Mouse (Mus musculus) right cerebral cortex, postnatal 4 days (tissue): Measurements from ENCODE around the gene Use1.

Experiments
- DNase-seq: peaks from one replicate; pipeline ENCODE4 v3.0.0-alpha.2; 2022

Gene Use1

GRCm38 (mm10) chr8:71404951-71405351 lies 38.3 kb downstream of the Use1 start:
- DNase-seq, result no peak

GRCm38 (mm10) chr8:71405401-71406098 lies 38.9 kb downstream of the Use1 start, which contains the start of gene Ankle1:
Ankle1 (plus strand) TSS chr8:71406010.
- DNase-seq, result peak; percentile 96

- DNase-seq, result peak; percentile 57
Observed at GRCm38 (mm10) chr8:71406099-71407015, 39.7 kb downstream of the Use1 start.

- no peak for DNase-seq
Observed at GRCm38 (mm10) chr8:71407441-71407840, 40.8 kb downstream of the Use1 start.

GRCm38 (mm10) chr8:71408231-71408630 lies 41.6 kb downstream of the Use1 start:
- no peak for DNase-seq

GRCm38 (mm10) chr8:71411535-71412273 lies 45.1 kb downstream of the Use1 start:
- DNase-seq, result no peak
